9 mouse cellular contexts compared by ENCODE assay signal in the genomic region with DNA sequence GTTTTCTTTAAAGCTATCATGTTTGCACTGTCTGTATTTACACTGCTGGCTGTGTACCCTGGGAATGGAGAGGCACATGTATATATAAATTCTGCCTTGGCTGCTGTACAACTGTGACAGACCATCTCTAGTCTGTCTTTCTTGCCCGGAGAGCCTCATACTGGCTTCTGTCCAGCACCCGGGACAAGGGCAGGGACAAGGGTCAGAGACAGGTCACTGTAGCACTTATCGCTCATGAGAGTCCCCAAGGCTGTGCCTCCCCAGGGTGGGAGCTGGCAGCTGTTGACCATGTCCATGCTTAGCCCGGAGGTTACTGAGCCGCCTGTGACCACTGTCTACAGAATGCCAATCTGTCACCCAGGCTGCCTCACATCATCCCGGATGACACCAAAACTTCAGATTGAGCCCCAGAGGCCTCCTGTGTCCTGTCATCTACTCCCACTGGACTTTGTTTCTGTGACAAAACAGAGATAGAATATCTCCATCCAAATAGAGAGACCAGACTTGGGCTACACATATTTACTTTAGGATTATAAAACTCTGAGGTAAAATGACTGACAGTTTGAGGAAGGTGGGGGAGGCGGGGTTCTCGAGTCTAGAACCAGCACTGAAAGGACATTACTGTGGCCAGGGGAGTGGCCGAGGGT. TPM values are rescaled to one million over a fixed set of nuclear protein-coding genes. Genes with fewer than 3 reads are reported as not detected.
DNase-seq lines count a peak whose midpoint lies in the region; ATAC-seq lines count a peak whose summit lies in the region.
"Had no signal": no experiment of that assay in that cellular context is flagged by ENCODE, and none has a peak within 500 bp of the region (broad histone marks: within the 10 kb centered on the region; RNA-seq: fewer than 3 reads in every experiment).

No protein-coding gene starts in this region.

- H3K4me1 ChIP-seq in liver, embryonic 11.5 days (replicated peaks; ENCODE audit: control insufficient read depth, insufficient read depth, low read length): peaks cover 48% of the 10 kb centered on the region
- H3K4me1 ChIP-seq in heart, embryonic 12.5 days (replicated peaks): peaks cover 89% of the 10 kb centered on the region
- peaks cover 20% of the 10 kb centered on the region for H3K4me1 ChIP-seq in liver, embryonic 16.5 days (ENCODE audit: control insufficient read depth, low read depth, low read length)
- H3K4me1 ChIP-seq in forebrain, embryonic 16.5 days (replicated peaks; ENCODE audit: control insufficient read depth, insufficient read depth, low read length): peaks cover 4% of the 10 kb centered on the region

- no peak for ATAC-seq in liver, embryonic 11.5 days (replicated peaks; ENCODE audit: low FRiP score)
- peak; percentile 66 for ATAC-seq in heart, embryonic 12.5 days (ENCODE audit: insufficient number of reproducible peaks, low FRiP score)
- ATAC-seq in liver, embryonic 16.5 days (ENCODE audit: low read depth): peak; percentile 84
- no peak for ATAC-seq in megakaryocyte, adult 5-6 weeks (ENCODE audit: poor library complexity, severe bottlenecking)
- no peak for ATAC-seq in forebrain, embryonic 16.5 days
- ATAC-seq: midbrain, embryonic 16.5 days had no signal

- no peak overlapping the region for H3K9ac ChIP-seq in liver, embryonic 11.5 days (ENCODE audit: low read depth, low read length)
- no peak overlapping the region for H3K9ac ChIP-seq in heart, embryonic 12.5 days
- no peak overlapping the region for H3K9ac ChIP-seq in liver, embryonic 16.5 days (ENCODE audit: low read depth, low read length)
- no peak overlapping the region for H3K9ac ChIP-seq in forebrain, embryonic 16.5 days (replicated peaks; ENCODE audit: low read depth, low read length)

- peaks cover 3% of the 10 kb centered on the region for H3K36me3 ChIP-seq in liver, embryonic 11.5 days (ENCODE audit: control insufficient read depth, insufficient read depth, low read length)
- peaks cover 15% of the 10 kb centered on the region for H3K36me3 ChIP-seq in heart, embryonic 12.5 days
- H3K36me3 ChIP-seq in liver, embryonic 16.5 days (ENCODE audit: control insufficient read depth, insufficient read depth): no peaks in the 10 kb centered on the region
- H3K36me3 ChIP-seq in forebrain, embryonic 16.5 days (ENCODE audit: control insufficient read depth, insufficient read depth): no peaks in the 10 kb centered on the region

- WGBS in liver, embryonic 11.5 days: 68% methylated on average over 9 of the region's 9 CpGs
- WGBS in heart, embryonic 12.5 days: 41% methylated on average over 9 of the region's 9 CpGs
- 46% methylated on average over 9 of the region's 9 CpGs for WGBS in liver, embryonic 16.5 days (ENCODE audit: insufficient replicate concordance)
- WGBS in forebrain, embryonic 16.5 days: 84% methylated on average over 9 of the region's 9 CpGs

- H3K27me3 ChIP-seq in liver, embryonic 11.5 days (replicated peaks; ENCODE audit: control insufficient read depth, insufficient read depth, low read length): no peaks in the 10 kb centered on the region
- H3K27me3 ChIP-seq in heart, embryonic 12.5 days (replicated peaks): no peaks in the 10 kb centered on the region
- H3K27me3 ChIP-seq in liver, embryonic 16.5 days (ENCODE audit: control insufficient read depth, insufficient read depth, low read depth, low read length): no peaks in the 10 kb centered on the region
- H3K27me3 ChIP-seq in forebrain, embryonic 16.5 days (replicated peaks; ENCODE audit: control insufficient read depth, insufficient read depth, low read length): no peaks in the 10 kb centered on the region

- H3K27ac ChIP-seq in liver, embryonic 11.5 days (ENCODE audit: low read depth, low read length): no peak overlapping the region
- peak overlapping the region; percentile 80 for H3K27ac ChIP-seq in heart, embryonic 12.5 days (ENCODE audit: poor library complexity, severe bottlenecking)
- H3K27ac ChIP-seq in liver, embryonic 16.5 days (ENCODE audit: low read length): peak overlapping the region; percentile 72
- H3K27ac ChIP-seq in forebrain, embryonic 16.5 days (ENCODE audit: low read length): no peak overlapping the region

- no peak overlapping the region for H3K4me2 ChIP-seq in liver, embryonic 11.5 days
- no peak overlapping the region for H3K4me2 ChIP-seq in heart, embryonic 12.5 days
- no peak overlapping the region for H3K4me2 ChIP-seq in liver, embryonic 16.5 days (ENCODE audit: low read depth, low read length)
- no peak overlapping the region for H3K4me2 ChIP-seq in forebrain, embryonic 16.5 days (ENCODE audit: low read length)

- peak; percentile 27 for DNase-seq in liver
- DNase-seq in liver, embryonic 11.5 days (ENCODE audit: low spot score): no peak
- DNase-seq in testis, postnatal 10 days (ENCODE audit: low spot score): peak; percentile 57
- DNase-seq in Muller cell, postnatal 12 days (ENCODE audit: inconsistent ontology term): no peak

- no peaks in the 10 kb centered on the region for H3K9me3 ChIP-seq in liver, embryonic 11.5 days (ENCODE audit: control insufficient read depth, low read length)
- no peaks in the 10 kb centered on the region for H3K9me3 ChIP-seq in heart, embryonic 12.5 days (replicated peaks)
- H3K9me3 ChIP-seq in liver, embryonic 16.5 days (replicated peaks; ENCODE audit: control insufficient read depth, low read length): no peaks in the 10 kb centered on the region
- no peaks in the 10 kb centered on the region for H3K9me3 ChIP-seq in forebrain, embryonic 16.5 days (ENCODE audit: control insufficient read depth, low read length)

- no peak overlapping the region for H3K4me3 ChIP-seq in liver, embryonic 11.5 days (ENCODE audit: low read depth, low read length)
- H3K4me3 ChIP-seq in heart, embryonic 12.5 days: no peak overlapping the region
- no peak overlapping the region for H3K4me3 ChIP-seq in liver, embryonic 16.5 days (ENCODE audit: low read depth, low read length)
- H3K4me3 ChIP-seq in forebrain, embryonic 16.5 days (replicated peaks; ENCODE audit: low read length): no peak overlapping the region

RNA-seq across cellular contexts. Expression of gene Capn2, which starts 17.8 kb away (rescaled TPM):
- 49.5 and 51.4 TPM in 2 replicates for polyA plus RNA-seq in liver, embryonic 11.5 days (2014; fragmentation: Nextera tagmentation; extraction: Ambion mirVana)
- 119 and 123 TPM in 2 replicates for polyA plus RNA-seq in heart, embryonic 12.5 days (2016; fragmentation: Nextera tagmentation; extraction: Ambion mirVana)
- 25.0 and 27.4 TPM in 2 replicates for polyA plus RNA-seq in liver, embryonic 16.5 days (2015; fragmentation: Nextera tagmentation; extraction: Ambion mirVana)
- 108 and 122 TPM in 2 replicates for total RNA-seq in megakaryocyte, adult 5-6 weeks (2015)
- 174 and 241 TPM in 2 replicates for total RNA-seq in megakaryocyte, adult 5-6 weeks (2017)
- 70.3 and 76.2 TPM in 2 replicates for polyA plus RNA-seq in forebrain, embryonic 16.5 days (2015; fragmentation: Nextera tagmentation; extraction: Ambion mirVana)

Comparison
In these comparisons a context has a peak if more than half of its experiments do, and no peak if none do; other contexts are left out.
1. DNase-seq: peak in liver (single experiment) and testis, postnatal 10 days (single experiment); none in liver, embryonic 11.5 days (single experiment) and Muller cell, postnatal 12 days (single experiment).
2. ATAC-seq: peak in heart, embryonic 12.5 days (single experiment) and liver, embryonic 16.5 days (single experiment); none in liver, embryonic 11.5 days (single experiment), megakaryocyte, adult 5-6 weeks (single experiment) and forebrain, embryonic 16.5 days (single experiment).
3. H3K27ac ChIP-seq: peak in heart, embryonic 12.5 days (single experiment) and liver, embryonic 16.5 days (single experiment); none in liver, embryonic 11.5 days (single experiment) and forebrain, embryonic 16.5 days (single experiment).